Mouse (Mus musculus) adrenal gland, postnatal 4 days (tissue): ENCODE measurements around the gene Cops4. TPM values are rescaled to one million over a fixed set of nuclear protein-coding genes. Genes with fewer than 3 reads are reported as not detected.

Source experiments
- DNase-seq, 2 experiments: peaks; one replicate each; pipeline ENCODE4 v3.0.0; 2021 to 2022; ENCODE audit warnings: low spot score in 2 of 2, mixed read lengths in 2 of 2
- total RNA-seq, 2 experiments: library from RNA; stranded (reverse); gene quantifications; 2 replicates each; pipeline ENCODE4 v1.2.3; 2021

Gene Cops4
- total RNA-seq, 2 experiments from 2014 or later, result 78.6 to 80.2 TPM

- DNase-seq, result no peak
These were observed 17.7 kb downstream of the Cops4 start for GRCm38 (mm10) chr5:100535826-100536225.

GRCm38 (mm10) chr5:100536638-100537037 is 18.5 kb downstream of the Cops4 start:
- DNase-seq, result no peak

GRCm38 (mm10) chr5:100546294-100547080 is 28.4 kb downstream of the Cops4 start:
- DNase-seq, result no peak

- DNase-seq, result no peak
These were observed 30.1 kb downstream of the Cops4 start for GRCm38 (mm10) chr5:100548236-100548635.

GRCm38 (mm10) chr5:100549311-100549710 is 31.2 kb downstream of the Cops4 start:
- no peak for DNase-seq

GRCm38 (mm10) chr5:100550151-100550550 is 32.0 kb downstream of the Cops4 start:
- DNase-seq, result no peak

GRCm38 (mm10) chr5:100551952-100552351 is 33.8 kb downstream of the Cops4 start:
- DNase-seq, result no peak

- no peak for DNase-seq
These were observed 35.3 kb downstream of the Cops4 start for GRCm38 (mm10) chr5:100553426-100553825.

GRCm38 (mm10) chr5:100557019-100557418 is 38.9 kb downstream of the Cops4 start:
- no peak for DNase-seq

- DNase-seq, result no peak
These were observed 39.4 kb downstream of the Cops4 start for GRCm38 (mm10) chr5:100557537-100557936.

GRCm38 (mm10) chr5:100558783-100559182 is 40.7 kb downstream of the Cops4 start:
- no peak for DNase-seq

GRCm38 (mm10) chr5:100559357-100559756 is 41.2 kb downstream of the Cops4 start:
- DNase-seq, result no peak

GRCm38 (mm10) chr5:100562702-100563101 is 44.6 kb downstream of the Cops4 start:
- no peak for DNase-seq

- DNase-seq, result no peak
These were observed 48.7 kb downstream of the Cops4 start for GRCm38 (mm10) chr5:100566798-100567197.

GRCm38 (mm10) chr5:100567258-100568032 is 49.3 kb downstream of the Cops4 start:
- no peak for DNase-seq

- DNase-seq, result no peak
These were observed 50.1 kb downstream of the Cops4 start for GRCm38 (mm10) chr5:100568177-100568576.

GRCm38 (mm10) chr5:100568802-100569201 is 50.7 kb downstream of the Cops4 start:
- DNase-seq, result no peak

- DNase-seq, result no peak
These were observed 51.3 kb downstream of the Cops4 start for GRCm38 (mm10) chr5:100569250-100569934.

- DNase-seq, result no peak
These were observed 52.0 kb downstream of the Cops4 start for GRCm38 (mm10) chr5:100569997-100570595.

- no peak for DNase-seq
These were observed 52.6 kb downstream of the Cops4 start for GRCm38 (mm10) chr5:100570716-100571115.

GRCm38 (mm10) chr5:100572069-100572468 is 54.0 kb downstream of the Cops4 start, which contains the start of gene Plac8:
Gene Plac8 (minus strand): TSS chr5:100572245.
- DNase-seq, result no peak
